13 mouse cellular contexts compared by ENCODE assay signal in the genomic region with DNA sequence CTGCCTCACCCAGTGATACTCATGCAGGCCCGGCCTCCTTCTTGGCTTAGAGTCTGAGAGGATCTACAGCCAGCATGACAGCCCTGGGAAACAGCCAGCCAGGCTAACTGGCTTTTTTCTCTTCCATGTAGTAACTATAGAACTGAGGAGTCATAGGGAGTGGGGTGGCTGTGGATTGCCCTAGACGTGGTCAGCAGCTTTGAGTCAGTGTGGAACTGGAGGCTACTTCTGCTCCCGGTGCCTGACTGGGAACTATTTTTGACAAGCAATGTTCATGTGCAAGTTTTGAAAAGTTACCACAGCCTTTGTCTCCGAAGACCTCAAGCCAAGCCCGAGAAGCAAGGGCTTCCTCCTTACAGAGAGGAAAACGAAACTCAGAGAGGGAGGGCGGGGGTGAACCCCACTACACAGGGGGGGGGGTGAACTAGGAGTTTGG. TPM values are rescaled to one million over a fixed set of nuclear protein-coding genes. Genes with fewer than 3 reads are reported as not detected.
A peak's percentile ranks its signal among the peaks of the same experiment; 100 is the strongest.
DNase-seq lines count a peak whose midpoint lies in the region; ATAC-seq and TF ChIP-seq lines count a peak whose summit lies in the region.
"Had no signal": no experiment of that assay in that cellular context is flagged by ENCODE, and none has a peak within 500 bp of the region (broad histone marks: within the 10 kb centered on the region; RNA-seq: fewer than 3 reads in every experiment).

No protein-coding gene starts in this region.

- no peak overlapping the region for H3K9ac ChIP-seq in liver, postnatal 0 days (replicated peaks)
- H3K9ac ChIP-seq: heart, embryonic 13.5 days; limb, embryonic 12.5 days had no signal

- peak; percentile 56; the same call in 1 of the 2 replicates for ATAC-seq in liver, postnatal 0 days

- intact Hi-C loops in heart, postnatal 14 days (cut with DNase I): no loop called here
- intact Hi-C loops in left cerebral cortex, postnatal 14 days (cut with DNase I): no loop called here

- peak overlapping the region; percentile 78 for H3K27ac ChIP-seq in liver, postnatal 0 days (ENCODE audit: low read depth)
- H3K27ac ChIP-seq: heart, embryonic 13.5 days; kidney, postnatal 0 days; limb, embryonic 12.5 days had no signal

- no peaks in the 10 kb centered on the region for H3K36me3 ChIP-seq in liver, postnatal 0 days (replicated peaks; ENCODE audit: insufficient read depth, low read length)
- H3K36me3 ChIP-seq: G1E; heart, embryonic 13.5 days; limb, embryonic 12.5 days had no signal

- peak; percentile 14 to 50 for DNase-seq in heart, adult 9 months (ENCODE audit: low spot score in 2 of 2)
- no peak for DNase-seq in heart, postnatal 14 days
- peak; percentile 11 for DNase-seq in urinary bladder, adult 2 months (ENCODE audit: low spot score)
- no peak for DNase-seq in urinary bladder, adult 18-20 months (ENCODE audit: low spot score in 2 of 2)
- DNase-seq in liver, postnatal 0 days: no peak
- DNase-seq in thymus, postnatal 4 days: peak; percentile 47
- no peak for DNase-seq in left cerebral cortex, adult 11 months (ENCODE audit: low spot score)
- DNase-seq in left cerebral cortex, postnatal 14 days (ENCODE audit: low spot score in 2 of 2): no peak
- DNase-seq: right cerebral cortex, postnatal 4 days had no signal

- H3K9me3 ChIP-seq in liver, postnatal 0 days (ENCODE audit: low read length): no peaks in the 10 kb centered on the region
- H3K9me3 ChIP-seq: G1E; heart, embryonic 13.5 days; limb, embryonic 12.5 days had no signal

- no peaks in the 10 kb centered on the region for H3K27me3 ChIP-seq in liver, postnatal 0 days (ENCODE audit: insufficient read depth, low read length)

- TF ChIP-seq CTCF in liver, postnatal 0 days (IDR thresholded peaks at IDR 0.05; ENCODE audit: low read depth): no peak

- H3K4me2 ChIP-seq in liver, postnatal 0 days (ENCODE audit: low read depth, low read length): peak overlapping the region; percentile 22; the same call in 1 of the 2 replicates
- H3K4me2 ChIP-seq: heart, embryonic 13.5 days; limb, embryonic 12.5 days had no signal

- 40% methylated on average over 7 of the region's 7 CpGs for WGBS in liver, postnatal 0 days (ENCODE audit: insufficient replicate concordance)

- H3K4me1 ChIP-seq in liver, postnatal 0 days (ENCODE audit: insufficient read depth): peaks cover 22% of the 10 kb centered on the region
- H3K4me1 ChIP-seq: heart, embryonic 13.5 days; limb, embryonic 12.5 days had no signal

- TF ChIP-seq EP300 in liver, postnatal 0 days (IDR thresholded peaks at IDR 0.05; ENCODE audit: low read depth): no peak

- H3K4me3 ChIP-seq in liver, postnatal 0 days (ENCODE audit: low read depth, low read length): no peak overlapping the region
- H3K4me3 ChIP-seq: heart, embryonic 13.5 days; limb, embryonic 12.5 days had no signal

RNA-seq across cellular contexts. Expression of gene Hck, which starts 8.8 kb away (rescaled TPM):
- 1 to 10 TPM in 1 of 2 experiments, under 1 TPM in 1; 0.73 to 1.1 TPM for total RNA-seq in heart, postnatal 14 days (2021)
- polyA plus RNA-seq in urinary bladder, adult 2 months (2012; rRNA removed): 4.0 and 4.3 TPM in 2 replicates
- 13.3 and 14.0 TPM in 2 replicates for polyA plus RNA-seq in liver, postnatal 0 days (2015; fragmentation: Nextera tagmentation; extraction: Ambion mirVana)
- total RNA-seq in left cerebral cortex, postnatal 14 days (2021): 1 to 10 TPM; 1.7 to 2.9 TPM
- polyA plus RNA-seq: G1E had no signal

RNA-seq across cellular contexts. Expression of gene Tm9sf4, which starts 44.0 kb away (rescaled TPM):
- 10 to 100 TPM; 51.4 to 57.0 TPM for total RNA-seq in heart, postnatal 14 days (2021)
- 32.9 and 40.1 TPM in 2 replicates for polyA plus RNA-seq in urinary bladder, adult 2 months (2012; rRNA removed)
- polyA plus RNA-seq in liver, postnatal 0 days (2015; fragmentation: Nextera tagmentation; extraction: Ambion mirVana): 24.4 and 24.7 TPM in 2 replicates
- 100 to 1,000 TPM; 118 to 120 TPM for total RNA-seq in left cerebral cortex, postnatal 14 days (2021)

RNA-seq across cellular contexts. Expression of gene Ccm2l, which starts 51.3 kb away (rescaled TPM):
- total RNA-seq in heart, postnatal 14 days (2021): 10 to 100 TPM; 23.1 to 25.4 TPM
- 12.4 and 15.5 TPM in 2 replicates for polyA plus RNA-seq in urinary bladder, adult 2 months (2012; rRNA removed)
- polyA plus RNA-seq in liver, postnatal 0 days (2015; fragmentation: Nextera tagmentation; extraction: Ambion mirVana): 0.89 and 1.1 TPM in 2 replicates
- 1 to 10 TPM; 6.8 to 6.9 TPM for total RNA-seq in left cerebral cortex, postnatal 14 days (2021)
- polyA plus RNA-seq: G1E had no signal

Comparison
In these comparisons a context has a peak if more than half of its experiments do, and no peak if none do; other contexts are left out.
1. DNase-seq: peak in heart, adult 9 months (2 of 2), urinary bladder, adult 2 months (single experiment) and thymus, postnatal 4 days (single experiment); none in heart, postnatal 14 days (0 of 2), urinary bladder, adult 18-20 months (0 of 2), liver, postnatal 0 days (single experiment), left cerebral cortex, adult 11 months (single experiment) and left cerebral cortex, postnatal 14 days (0 of 2).